Mouse (Mus musculus): ENCODE data around the gene Snx18. TPM values are rescaled to one million over a fixed set of nuclear protein-coding genes. Genes with fewer than 3 reads are reported as not detected.

Gene Snx18
- polyA plus RNA-seq, 1 experiment from 2014 or later = 22.4 TPM

DNA sequence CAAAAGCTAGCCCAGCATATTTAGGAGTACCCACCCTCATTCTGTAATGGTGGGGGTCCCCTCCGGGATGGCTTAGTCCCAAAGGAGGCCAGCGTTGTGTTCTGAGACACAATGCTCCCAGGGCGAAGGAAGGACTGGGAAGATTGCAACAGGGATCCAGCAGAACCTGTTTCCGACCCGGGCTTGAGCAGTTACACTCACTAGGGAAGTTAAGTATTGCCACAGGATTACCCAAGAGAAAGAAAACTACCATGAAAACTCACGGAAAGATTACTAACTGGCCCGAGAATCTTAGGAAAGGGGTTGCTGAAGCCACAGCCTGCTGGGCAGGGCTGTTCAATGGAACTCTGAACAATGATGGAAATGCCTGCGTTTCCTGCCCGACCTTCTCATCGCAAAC, 4.5 kb downstream of the Snx18 start:
- H3K27ac ChIP-seq = peak overlapping the region; percentile 48; the same call in 1 of the 2 replicates
- peaks cover 11% of the 10 kb centered on the region; the same call in 1 of the 2 replicates for H3K36me3 ChIP-seq
- no peaks in the 10 kb centered on the region for H3K9me3 ChIP-seq
- DNase-seq (ENCODE audit: low spot score) = no peak
- H3K27me3 ChIP-seq (ENCODE audit: insufficient read depth, poor library complexity, severe bottlenecking) = no peaks in the 10 kb centered on the region
- peak overlapping the region; percentile 84 for H3K4me3 ChIP-seq
- 46% methylated on average over 10 of the region's 10 CpGs for WGBS
- H3K4me1 ChIP-seq = peaks cover 90% of the 10 kb centered on the region

DNA sequence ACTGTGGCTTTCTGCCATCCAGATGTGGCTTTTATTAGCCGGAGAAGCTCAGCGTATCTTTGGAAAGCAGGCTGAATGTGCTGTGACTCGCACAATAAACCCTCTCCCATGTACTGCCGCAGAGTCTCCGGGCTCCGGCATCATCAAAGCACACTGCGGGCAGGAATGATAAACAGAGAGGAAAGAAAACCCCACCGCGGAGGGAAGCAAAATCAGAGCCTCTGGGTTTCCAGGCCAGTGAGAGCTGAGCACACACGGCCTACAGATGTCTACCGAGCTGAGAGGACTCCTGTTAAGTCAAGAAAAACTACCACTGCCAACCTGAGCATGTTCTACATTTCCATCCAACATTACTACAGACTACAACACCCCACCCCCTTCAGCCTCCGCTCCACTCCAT, 5.0 kb downstream of the Snx18 start:
- Histone ChIP-seq H3K27me3 (ENCODE audit: insufficient read depth, poor library complexity, severe bottlenecking) (no peaks in the 10 kb centered on the region), H3K4me3 (peak overlapping the region; percentile 84), H3K36me3 (peaks cover 11% of the 10 kb centered on the region; the same call in 1 of the 2 replicates), H3K9me3 (no peaks in the 10 kb centered on the region), H3K27ac (peak overlapping the region; percentile 48), H3K4me1 (peaks cover 91% of the 10 kb centered on the region)
- DNase-seq (ENCODE audit: low spot score) = no peak
- WGBS = 22% methylated on average over 12 of the region's 12 CpGs

DNA sequence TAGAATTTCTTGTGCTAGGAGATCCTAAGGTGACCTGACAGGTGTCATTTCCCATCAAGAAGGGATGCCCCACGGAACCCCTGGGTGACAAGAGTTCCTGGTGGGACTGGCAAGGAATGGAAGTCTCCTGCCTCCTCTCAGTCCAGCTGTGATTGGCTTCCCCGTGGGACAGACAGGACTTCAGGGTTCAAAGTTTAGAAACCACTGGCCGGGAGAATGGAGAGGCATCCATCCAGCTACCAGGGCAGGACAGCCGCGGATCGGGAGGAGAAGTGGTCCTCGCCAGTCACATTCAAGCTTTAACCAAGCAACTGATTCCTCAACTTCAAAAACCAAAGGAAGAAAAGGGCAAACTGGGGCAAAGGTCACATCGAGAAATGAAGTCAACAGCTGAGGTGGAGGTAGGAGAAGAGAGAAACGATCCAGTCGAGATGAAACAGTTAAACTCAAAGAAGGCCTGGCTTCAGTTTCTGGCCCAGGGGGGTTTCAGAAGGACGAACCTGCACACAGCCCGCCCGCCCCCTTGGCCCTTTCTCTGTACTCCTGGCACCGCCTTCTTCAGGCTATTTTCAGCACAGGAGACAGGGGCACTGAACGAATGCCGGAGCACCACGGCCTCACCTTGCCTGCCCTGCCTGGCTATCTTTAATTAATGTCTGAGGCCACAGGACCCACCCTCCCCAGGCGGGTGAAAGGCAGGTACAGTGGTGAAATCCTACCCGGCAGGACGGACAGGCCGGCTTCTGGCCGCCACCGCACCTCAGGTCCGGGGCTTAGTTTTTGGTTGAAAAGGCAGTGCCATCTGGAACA, 6.0 kb downstream of the Snx18 start:
- Histone ChIP-seq H3K27ac (peak overlapping the region; percentile 48), H3K9me3 (no peaks in the 10 kb centered on the region), H3K36me3 (peaks cover 11% of the 10 kb centered on the region; the same call in 1 of the 2 replicates), H3K4me3 (peak overlapping the region; percentile 84), H3K27me3 (ENCODE audit: insufficient read depth, poor library complexity, severe bottlenecking) (no peaks in the 10 kb centered on the region), H3K4me1 (peaks cover 91% of the 10 kb centered on the region)
- no peak for DNase-seq (ENCODE audit: low spot score)
- WGBS = 59% methylated on average over 24 of the region's 24 CpGs

GRCm38 (mm10) chr13:113610732-113611500, 7.4 kb downstream of the Snx18 start:
- WGBS = 75% methylated on average over 13 of the region's 13 CpGs
- DNase-seq (ENCODE audit: low spot score) = no peak

GRCm38 (mm10) chr13:113609429-113609828, 8.9 kb downstream of the Snx18 start:
- H3K4me3 ChIP-seq = no peak overlapping the region
- no peak overlapping the region for H3K27ac ChIP-seq
- 0 out of 2 replicates have a peak, but pooled peaks cover 5% of the 10 kb centered on the region for H3K36me3 ChIP-seq
- no peaks in the 10 kb centered on the region for H3K27me3 ChIP-seq (ENCODE audit: insufficient read depth, poor library complexity, severe bottlenecking)
- H3K4me1 ChIP-seq = peaks cover 84% of the 10 kb centered on the region
- 88% methylated on average over 3 of the region's 3 CpGs for WGBS
- DNase-seq (ENCODE audit: low spot score) = no peak
- no peaks in the 10 kb centered on the region for H3K9me3 ChIP-seq

More at GRCm38 (mm10) chr13:113610732-113611500, 7.4 kb downstream of the Snx18 start:
- Histone ChIP-seq H3K4me3 (no peak overlapping the region), H3K27me3 (ENCODE audit: insufficient read depth, poor library complexity, severe bottlenecking) (no peaks in the 10 kb centered on the region), H3K4me1 (peaks cover 88% of the 10 kb centered on the region), H3K36me3 (0 out of 2 replicates have a peak, but pooled peaks cover 5% of the 10 kb centered on the region), H3K27ac (no peak overlapping the region), H3K9me3 (no peaks in the 10 kb centered on the region)

- H3K27me3 ChIP-seq (ENCODE audit: insufficient read depth, poor library complexity, severe bottlenecking) = no peaks in the 10 kb centered on the region
- no peak overlapping the region for H3K4me3 ChIP-seq
- 85% methylated on average over 4 of the region's 4 CpGs for WGBS
- H3K27ac ChIP-seq = no peak overlapping the region
- H3K4me1 ChIP-seq = peaks cover 84% of the 10 kb centered on the region
- no peaks in the 10 kb centered on the region for H3K9me3 ChIP-seq
- H3K36me3 ChIP-seq = 0 out of 2 replicates have a peak, but pooled peaks cover 5% of the 10 kb centered on the region
- DNase-seq (ENCODE audit: low spot score) = no peak
Observed at GRCm38 (mm10) chr13:113607821-113608220, 10.5 kb downstream of the Snx18 start.

GRCm38 (mm10) chr13:113607371-113607770, 11.0 kb downstream of the Snx18 start:
- no peaks in the 10 kb centered on the region for H3K9me3 ChIP-seq
- H3K36me3 ChIP-seq = 0 out of 2 replicates have a peak, but pooled peaks cover under 1% of the 10 kb centered on the region
- no peaks in the 10 kb centered on the region for H3K27me3 ChIP-seq (ENCODE audit: insufficient read depth, poor library complexity, severe bottlenecking)
- peaks cover 84% of the 10 kb centered on the region for H3K4me1 ChIP-seq
- no peak overlapping the region for H3K4me3 ChIP-seq
- 78% methylated on average over 7 of the region's 7 CpGs for WGBS
- no peak overlapping the region for H3K27ac ChIP-seq
- no peak for DNase-seq (ENCODE audit: low spot score)

DNA sequence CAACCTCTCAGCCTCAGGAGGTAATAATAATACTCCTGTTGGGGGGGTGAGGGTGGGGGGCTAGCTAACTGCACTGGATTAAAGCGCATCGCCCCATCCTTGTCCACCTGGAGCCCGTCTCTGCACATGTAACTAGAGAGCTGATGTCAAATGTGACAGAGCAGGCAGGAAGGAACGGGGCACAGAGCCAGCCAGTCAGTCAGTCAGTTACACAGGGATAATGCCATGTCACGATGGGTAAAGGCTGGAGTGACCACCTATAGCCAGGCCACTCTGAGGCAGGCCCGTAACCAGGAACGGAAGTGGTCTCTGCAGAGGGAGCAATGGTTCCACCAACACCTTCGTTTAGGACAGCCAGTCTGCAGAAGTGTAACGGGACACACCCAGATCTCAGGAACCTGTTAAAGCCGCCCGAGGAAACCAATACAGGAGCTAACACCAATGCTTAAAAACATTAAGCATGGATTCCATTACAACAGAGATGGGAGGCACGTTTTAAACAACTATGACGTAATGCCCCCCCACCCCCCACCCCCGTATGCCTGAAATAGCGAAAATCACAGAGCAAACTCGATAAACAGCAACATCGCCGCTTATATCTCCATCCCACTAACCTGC, 11.5 kb downstream of the Snx18 start:
- Histone ChIP-seq H3K27me3 (ENCODE audit: insufficient read depth, poor library complexity, severe bottlenecking) (no peaks in the 10 kb centered on the region), H3K4me1 (peaks cover 83% of the 10 kb centered on the region), H3K36me3 (0 out of 2 replicates have a peak, but pooled peaks cover 2% of the 10 kb centered on the region), H3K9me3 (no peaks in the 10 kb centered on the region), H3K27ac (no peak overlapping the region), H3K4me3 (no peak overlapping the region)
- DNase-seq (ENCODE audit: low spot score) = no peak
- 85% methylated on average over 18 of the region's 18 CpGs for WGBS

- Histone ChIP-seq H3K9me3 (no peaks in the 10 kb centered on the region), H3K27me3 (ENCODE audit: insufficient read depth, poor library complexity, severe bottlenecking) (no peaks in the 10 kb centered on the region), H3K4me1 (peaks cover 77% of the 10 kb centered on the region), H3K36me3 (peaks cover 8% of the 10 kb centered on the region), H3K4me3 (no peak overlapping the region), H3K27ac (no peak overlapping the region)
- WGBS = 77% methylated on average over 14 of the region's 14 CpGs
- no peak for DNase-seq (ENCODE audit: low spot score)
Observed at GRCm38 (mm10) chr13:113606131-113606530, 12.2 kb downstream of the Snx18 start.

- peaks cover 75% of the 10 kb centered on the region for H3K4me1 ChIP-seq
- no peaks in the 10 kb centered on the region for H3K9me3 ChIP-seq
- H3K27me3 ChIP-seq (ENCODE audit: insufficient read depth, poor library complexity, severe bottlenecking) = no peaks in the 10 kb centered on the region
- DNase-seq (ENCODE audit: low spot score) = no peak
- H3K27ac ChIP-seq = no peak overlapping the region
- H3K36me3 ChIP-seq = peaks cover 10% of the 10 kb centered on the region
- H3K4me3 ChIP-seq = no peak overlapping the region
- 88% methylated on average over 10 of the region's 10 CpGs for WGBS
Observed at GRCm38 (mm10) chr13:113605693-113606092, 12.7 kb downstream of the Snx18 start.

DNA sequence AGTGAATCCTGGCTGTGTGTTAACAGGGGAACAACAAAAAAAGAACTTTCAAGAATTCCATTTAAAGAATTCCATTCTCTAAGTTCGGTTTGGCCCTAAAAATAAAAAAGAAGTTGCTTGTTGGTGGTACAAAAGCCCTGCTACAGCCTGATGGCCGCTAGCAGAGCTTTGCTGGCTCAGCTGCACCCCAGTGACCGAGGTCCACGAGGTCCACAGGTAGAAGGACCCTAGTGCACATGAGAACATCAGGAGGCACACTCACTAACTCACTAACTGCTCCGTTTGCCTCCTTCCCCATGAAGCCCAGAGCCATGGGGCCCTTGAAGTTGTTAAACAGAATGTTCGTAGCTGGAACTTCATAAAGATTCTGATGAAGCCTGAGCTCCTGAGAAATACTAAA, 14.0 kb downstream of the Snx18 start:
- Histone ChIP-seq H3K9me3 (no peaks in the 10 kb centered on the region), H3K4me3 (no peak overlapping the region), H3K27me3 (ENCODE audit: insufficient read depth, poor library complexity, severe bottlenecking) (no peaks in the 10 kb centered on the region), H3K36me3 (peaks cover 10% of the 10 kb centered on the region), H3K4me1 (peaks cover 73% of the 10 kb centered on the region), H3K27ac (peak overlapping the region; percentile 47; the same call in 1 of the 2 replicates)
- no peak for DNase-seq (ENCODE audit: low spot score)
- WGBS = 68% methylated on average over 6 of the region's 6 CpGs

DNA sequence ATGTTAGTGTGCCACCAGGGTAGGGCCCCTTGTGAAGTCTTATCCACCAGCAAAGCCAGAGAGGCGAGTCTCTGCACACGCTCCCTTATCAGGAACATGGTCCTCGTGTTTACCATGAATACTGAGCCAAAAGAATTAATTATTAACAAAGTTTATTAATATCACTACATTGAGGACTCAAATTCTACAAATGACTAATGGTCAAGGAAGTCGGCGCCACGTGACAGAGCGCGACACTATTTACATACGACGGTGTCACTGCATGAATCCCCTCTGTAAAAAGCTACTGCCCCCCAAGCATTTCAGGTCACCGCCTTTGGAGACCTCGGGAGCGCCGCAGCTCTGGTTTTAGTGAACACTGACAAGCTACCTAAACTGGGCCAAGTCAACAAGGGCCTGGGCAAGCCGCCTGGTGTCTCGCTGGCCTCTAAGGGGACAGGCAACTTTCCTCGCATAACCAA, 15.5 kb downstream of the Snx18 start:
- Histone ChIP-seq H3K4me3 (no peak overlapping the region), H3K27ac (peak overlapping the region; percentile 16; the same call in 1 of the 2 replicates), H3K4me1 (peaks cover 73% of the 10 kb centered on the region), H3K9me3 (no peaks in the 10 kb centered on the region), H3K27me3 (ENCODE audit: insufficient read depth, poor library complexity, severe bottlenecking) (no peaks in the 10 kb centered on the region), H3K36me3 (peaks cover 10% of the 10 kb centered on the region)
- no peak for DNase-seq (ENCODE audit: low spot score)
- WGBS = 83% methylated on average over 17 of the region's 17 CpGs

Data from heart, embryonic 10.5 days (tissue).